Mouse (Mus musculus): Measurements from ENCODE around the gene Arhgap24. TPM values are rescaled to one million over a fixed set of nuclear protein-coding genes. Genes with fewer than 3 reads are reported as not detected.

The Arhgap24 gene
- total RNA-seq, 2 experiments from 2014 or later, result 6.1 to 7.0 TPM

DNA sequence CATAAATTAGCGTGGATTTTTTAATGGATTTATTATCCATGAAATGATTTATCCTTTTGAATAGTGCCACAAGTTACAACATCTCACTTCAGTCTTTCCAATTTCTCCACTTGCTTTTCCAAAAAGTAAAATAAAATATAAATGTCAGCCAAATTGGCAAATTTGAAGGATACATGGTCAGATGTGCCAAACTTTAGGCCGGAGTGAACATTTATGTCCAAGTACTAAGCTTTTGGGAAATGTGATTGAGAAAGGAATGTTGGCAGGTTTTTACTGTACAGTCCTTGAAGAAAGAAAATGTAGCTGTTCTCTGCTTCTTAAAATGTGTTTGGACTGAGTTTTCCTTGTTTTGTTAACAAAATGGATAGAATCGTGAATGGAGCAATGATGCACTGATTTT is 185.7 kb downstream of the Arhgap24 start:
- DNase-seq (ENCODE audit: extremely low spot score in 1 of 2, low spot score in 1 of 2), result no peak

GRCm38 (mm10) chr5:102667754-102668575 is 186.8 kb downstream of the Arhgap24 start:
- DNase-seq (ENCODE audit: extremely low spot score in 1 of 2, low spot score in 1 of 2), result no peak

- DNase-seq (ENCODE audit: extremely low spot score in 1 of 2, low spot score in 1 of 2), result no peak
These were observed 189.0 kb downstream of the Arhgap24 start for GRCm38 (mm10) chr5:102670206-102670605.

GRCm38 (mm10) chr5:102670731-102671345 is 189.6 kb downstream of the Arhgap24 start:
- DNase-seq (ENCODE audit: extremely low spot score in 1 of 2, low spot score in 1 of 2), result no peak

DNA sequence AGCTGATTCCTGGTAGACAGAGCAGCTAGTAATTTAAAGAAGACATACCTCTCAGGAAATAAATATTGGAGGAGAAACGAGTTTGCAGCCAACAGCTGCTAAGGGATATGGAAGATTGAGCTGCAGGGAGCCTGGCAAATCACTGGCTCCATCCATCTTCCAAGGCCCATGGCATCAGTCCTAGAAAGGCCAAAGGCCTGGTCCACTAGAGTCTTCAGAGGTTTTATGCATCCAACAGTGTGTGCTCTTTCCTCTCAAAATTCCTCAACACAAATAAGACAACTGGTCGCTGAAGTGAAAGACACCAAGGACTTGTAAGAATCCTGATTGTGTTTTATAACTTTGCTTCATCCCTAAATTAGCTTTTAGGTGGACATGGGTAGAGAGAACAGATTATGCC is 194.1 kb downstream of the Arhgap24 start:
- DNase-seq (ENCODE audit: extremely low spot score in 1 of 2, low spot score in 1 of 2), result no peak

- no peak for DNase-seq (ENCODE audit: extremely low spot score in 1 of 2, low spot score in 1 of 2)
These were observed 196.0 kb downstream of the Arhgap24 start for GRCm38 (mm10) chr5:102677176-102677575.

- no peak for DNase-seq (ENCODE audit: extremely low spot score in 1 of 2, low spot score in 1 of 2)
These were observed 206.5 kb downstream of the Arhgap24 start for GRCm38 (mm10) chr5:102687673-102688072.

DNA sequence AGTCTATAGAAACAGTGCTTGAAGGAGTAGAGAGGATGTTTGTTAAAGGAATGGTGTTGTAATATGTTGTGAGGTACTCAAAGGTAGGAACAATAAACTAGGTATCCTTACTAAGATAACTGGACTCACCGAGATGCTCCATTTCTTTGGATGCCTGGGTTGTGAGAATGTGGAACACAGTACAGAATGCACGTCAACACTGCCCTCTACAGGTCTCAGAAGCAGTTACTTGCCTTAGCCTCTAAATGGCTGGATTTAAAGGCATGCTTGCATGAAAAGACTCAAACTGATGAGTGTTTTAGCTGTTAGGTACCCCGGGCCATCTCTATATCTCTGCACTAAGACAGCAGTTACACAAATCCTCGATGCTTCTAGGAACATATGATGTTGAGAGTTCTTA is 211.3 kb downstream of the Arhgap24 start:
- peak; percentile 27 to 67 for DNase-seq (ENCODE audit: extremely low spot score in 1 of 2, low spot score in 1 of 2)

GRCm38 (mm10) chr5:102693192-102693591 is 212.0 kb downstream of the Arhgap24 start:
- no peak for DNase-seq (ENCODE audit: extremely low spot score in 1 of 2, low spot score in 1 of 2)

DNA sequence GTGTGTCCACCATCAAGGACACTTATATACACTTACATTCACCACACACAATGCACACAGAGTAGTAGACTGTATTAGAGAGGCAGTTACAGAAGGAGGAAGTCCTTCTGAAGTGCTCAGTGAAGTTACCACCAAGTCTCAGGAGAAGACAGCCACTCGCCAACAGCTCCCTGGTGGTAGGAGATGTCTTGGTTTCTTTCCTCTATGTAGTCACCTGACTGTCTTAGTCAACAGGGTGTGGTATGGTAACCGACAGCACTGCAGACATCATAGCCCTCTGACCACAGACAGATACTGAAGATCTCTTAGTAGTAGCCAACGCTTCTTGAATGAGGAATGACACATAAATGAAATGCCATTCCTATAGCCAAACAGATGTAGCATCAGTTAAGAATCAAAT is 212.7 kb downstream of the Arhgap24 start:
- DNase-seq (ENCODE audit: extremely low spot score in 1 of 2, low spot score in 1 of 2), result no peak

- no peak for DNase-seq (ENCODE audit: extremely low spot score in 1 of 2, low spot score in 1 of 2)
These were observed 216.6 kb downstream of the Arhgap24 start for GRCm38 (mm10) chr5:102697784-102698183.

DNA sequence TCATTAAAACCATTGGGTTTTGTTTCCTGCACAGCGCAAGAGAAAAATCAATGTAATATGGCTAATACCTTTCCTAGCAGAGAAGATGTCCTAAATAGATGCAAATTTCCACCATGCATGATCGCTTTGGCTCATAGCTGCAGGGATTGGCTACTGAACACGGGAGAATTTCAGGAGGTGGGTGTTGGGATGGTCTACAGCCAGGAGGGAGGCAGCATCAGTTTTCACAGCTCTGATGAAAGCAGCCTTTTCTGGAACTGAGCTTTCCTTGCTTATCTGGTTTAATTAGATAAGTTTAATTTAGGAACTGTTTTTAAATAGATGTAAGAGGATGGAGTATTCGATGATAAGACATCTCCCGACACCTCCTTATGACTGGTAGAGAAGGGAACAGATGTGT is 217.2 kb downstream of the Arhgap24 start:
- DNase-seq (ENCODE audit: extremely low spot score in 1 of 2, low spot score in 1 of 2), result no peak

DNA sequence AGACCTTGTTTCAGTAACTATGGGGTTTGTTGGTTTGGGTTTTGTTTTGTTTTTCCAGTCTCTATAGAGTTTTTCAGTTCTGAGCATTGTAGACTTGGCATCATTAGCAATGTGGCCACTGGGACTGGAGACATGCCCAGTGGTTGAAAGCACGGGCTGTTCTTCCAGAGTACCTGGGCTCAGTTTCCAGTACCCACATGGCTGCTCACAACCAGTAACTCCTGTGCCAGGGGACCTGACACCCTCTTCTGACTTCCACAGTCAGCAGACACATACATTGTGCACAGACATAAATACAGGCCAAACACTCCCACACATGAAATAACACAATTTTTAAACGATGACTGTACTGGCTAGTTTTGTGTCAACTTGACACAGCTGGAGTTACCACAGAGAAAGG is 217.7 kb downstream of the Arhgap24 start:
- no peak for DNase-seq (ENCODE audit: extremely low spot score in 1 of 2, low spot score in 1 of 2)

DNA sequence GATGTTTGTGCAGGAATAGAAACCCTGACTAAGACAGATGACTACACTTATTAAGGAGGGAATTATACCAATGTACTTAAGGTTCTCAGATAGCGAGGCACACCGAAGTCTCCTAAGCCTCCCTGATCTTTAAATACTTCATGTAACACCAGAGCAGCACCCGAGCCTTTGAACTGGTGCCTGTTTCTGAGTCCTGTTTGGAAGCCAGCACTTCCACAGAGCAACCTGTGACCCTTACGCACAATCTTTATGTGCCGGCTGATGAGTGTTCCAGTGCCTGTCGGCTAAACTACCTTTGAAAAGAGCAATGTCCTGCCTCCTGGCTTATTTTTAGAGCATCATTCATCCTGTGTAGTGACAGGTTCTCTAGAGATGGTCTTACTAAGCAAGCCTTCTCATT is 221.4 kb downstream of the Arhgap24 start:
- DNase-seq (ENCODE audit: extremely low spot score in 1 of 2, low spot score in 1 of 2), result no peak

DNA sequence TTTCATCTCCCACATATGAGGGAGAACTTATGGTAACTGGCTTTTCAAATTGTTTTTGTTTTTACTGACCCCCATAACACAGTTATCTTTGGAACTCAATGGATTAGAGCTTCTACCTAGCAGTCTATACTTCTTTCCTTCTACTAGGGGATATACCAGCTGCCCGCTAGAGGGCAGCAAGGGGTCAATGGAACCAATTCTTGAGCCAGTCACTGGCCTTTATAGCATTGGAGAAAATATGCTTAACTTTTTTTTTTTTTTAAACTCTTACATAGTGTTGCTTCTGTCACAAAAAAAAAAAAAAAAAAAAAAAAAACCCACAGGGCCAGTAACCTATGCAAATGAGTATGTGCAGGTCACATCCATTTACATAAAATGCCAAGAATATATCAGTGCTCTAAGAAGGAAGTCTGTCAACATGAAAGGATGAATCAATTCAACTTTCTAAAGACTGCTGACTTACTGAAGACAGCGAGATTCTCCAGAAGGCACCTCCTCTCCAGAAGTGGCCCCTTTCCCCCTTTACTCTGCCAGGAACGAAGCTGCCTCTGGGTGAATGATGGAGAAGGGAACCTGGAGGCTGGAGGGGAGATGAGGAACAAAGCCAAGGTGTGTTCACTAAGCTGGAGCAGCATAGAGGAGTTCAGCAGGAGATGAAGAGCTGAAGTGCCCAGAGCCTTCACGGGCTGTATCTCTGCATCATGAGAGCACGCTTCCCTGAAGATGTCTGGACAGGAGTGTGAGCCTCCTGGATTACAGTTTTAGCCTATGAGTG is 222.3 kb downstream of the Arhgap24 start:
- peak; percentile 33 to 84 for DNase-seq (ENCODE audit: extremely low spot score in 1 of 2, low spot score in 1 of 2)

- DNase-seq (ENCODE audit: extremely low spot score in 1 of 2, low spot score in 1 of 2), result no peak
These were observed 224.0 kb downstream of the Arhgap24 start for GRCm38 (mm10) chr5:102705170-102705569.

GRCm38 (mm10) chr5:102710336-102710735 is 229.1 kb downstream of the Arhgap24 start:
- DNase-seq (ENCODE audit: extremely low spot score in 1 of 2, low spot score in 1 of 2), result no peak

- no peak for DNase-seq (ENCODE audit: extremely low spot score in 1 of 2, low spot score in 1 of 2)
These were observed 238.3 kb downstream of the Arhgap24 start for GRCm38 (mm10) chr5:102719368-102719972.

- DNase-seq (ENCODE audit: extremely low spot score in 1 of 2, low spot score in 1 of 2), result no peak
These were observed 242.4 kb downstream of the Arhgap24 start for GRCm38 (mm10) chr5:102723558-102723957.

GRCm38 (mm10) chr5:102724813-102725348 is 243.7 kb downstream of the Arhgap24 start:
- no peak for DNase-seq (ENCODE audit: extremely low spot score in 1 of 2, low spot score in 1 of 2)

- no peak for DNase-seq (ENCODE audit: extremely low spot score in 1 of 2, low spot score in 1 of 2)
These were observed 244.2 kb downstream of the Arhgap24 start for GRCm38 (mm10) chr5:102725365-102725764.

All from layer of hippocampus, postnatal 25 days (tissue).